Mouse (Mus musculus) heart, adult 2 months (tissue): ENCODE measurements at regions not wholly inside any gene's neighbourhood (a gene's known extent, or its start where the extent isn't known, plus 50 kb on each side); places are given as distances from the start of the nearest gene placed in this dataset.

ENCODE experiments used
- CTCF ChIP-seq: fragments of 200-600 bp; IDR thresholded peaks from 2 replicates; pipeline ENCODE4 v1.8.1; 2022; ENCODE audit warnings: antibody characterized with exemption, mild to moderate bottlenecking, moderate library complexity
- EP300 ChIP-seq: fragments of 200-500 bp; IDR thresholded peaks from 2 replicates; pipeline ENCODE4 v1.6.1; 2011; ENCODE audit warnings: low read depth, low read length, control low read depth; ENCODE audit not compliant: insufficient read depth
- POLR2A ChIP-seq: fragments of 200-500 bp; IDR thresholded peaks from 2 replicates; pipeline ENCODE4 v1.6.1; 2011; ENCODE audit warnings: mild to moderate bottlenecking, low read depth, low read length, control low read depth; ENCODE audit not compliant: insufficient read depth

DNA sequence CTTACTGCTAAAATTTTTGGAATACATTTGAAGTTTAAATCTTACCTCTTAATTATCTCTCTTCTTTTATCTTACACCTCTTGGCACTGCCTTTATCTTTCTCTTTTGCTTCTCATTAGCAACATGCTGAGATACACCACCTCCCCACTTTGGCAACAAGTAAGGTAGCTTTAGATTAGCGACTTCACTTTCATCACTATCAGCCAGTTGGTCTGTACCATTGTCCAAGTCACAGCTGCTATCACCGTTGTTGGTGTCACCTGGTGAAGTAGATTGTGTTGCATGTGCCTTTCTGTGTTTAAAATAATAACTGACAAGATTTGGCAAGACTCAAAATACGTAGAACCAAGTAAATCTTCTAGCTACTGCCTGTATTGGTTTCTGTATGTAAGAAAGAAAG is 513.0 kb downstream of the Cetn3 start:
- TF ChIP-seq POLR2A = no peak
- TF ChIP-seq CTCF = no peak
- TF ChIP-seq EP300 = no peak
